Mouse (Mus musculus) stomach, postnatal 0 days (tissue): ENCODE measurements at regions not wholly inside any gene's neighbourhood (a gene's known extent, or its start where the extent isn't known, plus 50 kb on each side); places are given as distances from the start of the nearest gene placed in this dataset.

ENCODE experiments used
- ATAC-seq: fragments of 200-750 bp; cut with Nextera tagmentation; 2 replicates; pipeline ENCODE4 v1.8.0; 2017; ENCODE audit not compliant: low FRiP score, low TSS enrichment
- DNase-seq: peaks from one replicate; pipeline ENCODE4 v3.0.0-alpha.2; 2016; ENCODE audit warnings: low spot score
- H3K27ac ChIP-seq: fragments of 300-500 bp; sonication (generic); replicated peaks from 2 replicates; pipeline ENCODE4 v1.5.1; 2014; ENCODE audit warnings: mild to moderate bottlenecking, control low read depth
- H3K27me3 ChIP-seq: fragments of 300-500 bp; sonication (generic); 2 replicates; pipeline ENCODE4 v1.6.1; 2014; ENCODE audit warnings: low read length; ENCODE audit not compliant: control insufficient read depth, insufficient read depth
- H3K36me3 ChIP-seq: fragments of 300-500 bp; sonication (generic); 2 replicates; pipeline ENCODE4 v1.6.1; 2014; ENCODE audit warnings: low read length, mixed read lengths; ENCODE audit not compliant: control insufficient read depth, insufficient read depth
- H3K4me1 ChIP-seq: fragments of 300-500 bp; sonication (generic); replicated peaks from 2 replicates; pipeline ENCODE4 v1.6.1; 2014; ENCODE audit warnings: antibody characterized with exemption; ENCODE audit not compliant: control insufficient read depth, insufficient read depth
- H3K4me2 ChIP-seq: fragments of 300-500 bp; sonication (generic); replicated peaks from 2 replicates; pipeline ENCODE4 v1.6.1; 2014; ENCODE audit warnings: low read depth, mild to moderate bottlenecking, control low read depth, moderate library complexity
- H3K4me3 ChIP-seq: fragments of 300-500 bp; sonication (generic); 2 replicates; pipeline ENCODE4 v1.5.1; 2014; ENCODE audit warnings: low read depth, low read length, control low read depth
- H3K9ac ChIP-seq: fragments of 300-500 bp; sonication (generic); 2 replicates; pipeline ENCODE4 v1.6.1; 2014; ENCODE audit warnings: mild to moderate bottlenecking, low read length, control low read depth, mixed read lengths
- H3K9me3 ChIP-seq: fragments of 300-500 bp; sonication (generic); 2 replicates; pipeline ENCODE4 v1.6.1; 2016; ENCODE audit warnings: low read length; ENCODE audit not compliant: control insufficient read depth
- CTCF ChIP-seq: IDR thresholded peaks from 2 replicates; pipeline ENCODE4 v1.5.1; 2016; ENCODE audit warnings: antibody characterized with exemption, low read depth, mild to moderate bottlenecking, moderate library complexity
- EP300 ChIP-seq: optimal IDR thresholded peaks from 2 replicates; pipeline ENCODE3; 2016; ENCODE audit warnings: antibody characterized with exemption
- WGBS: fragments of 180-500 bp; shearing (Covaris S2); extraction: QIAGEN DNeasy Blood & Tissue Kit; methylation state at CpG from one replicate; pipeline ENCODE4 v1.1.7; 2014; 5-methylcytosine and 5-hydroxymethylcytosine counted together

DNA sequence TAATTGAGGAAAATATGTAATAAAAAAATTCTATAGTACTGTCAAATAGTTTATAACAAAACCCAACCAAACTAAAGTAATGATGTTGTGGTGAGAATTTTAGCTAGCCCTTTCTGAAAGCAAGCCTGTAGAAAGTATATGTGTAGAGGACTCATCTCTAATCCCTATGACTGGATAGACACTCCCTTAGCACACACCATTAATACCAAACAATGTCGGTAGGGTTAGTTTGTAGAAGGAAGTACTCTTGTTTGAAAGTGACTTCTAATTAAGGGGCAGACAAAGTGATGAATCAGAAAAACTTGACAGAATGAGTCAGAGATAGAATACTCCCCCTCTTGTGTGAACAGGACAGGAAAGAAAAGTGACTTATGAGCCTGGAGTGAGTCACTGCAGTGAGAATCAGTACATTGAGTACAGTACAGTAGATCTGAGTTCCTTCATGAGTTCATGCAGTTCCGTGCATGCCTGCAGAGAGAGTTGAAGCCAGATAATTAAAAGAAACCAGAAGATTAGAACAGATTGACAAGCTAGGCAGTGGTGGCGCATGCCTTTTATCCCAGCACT, 610.0 kb downstream of the Prkd1 start:
- Histone ChIP-seq H3K9me3 (no peaks in the 10 kb centered on the region), H3K9ac (no peak overlapping the region), H3K4me1 (no peaks in the 10 kb centered on the region), H3K36me3 (no peaks in the 10 kb centered on the region), H3K4me3 (no peak overlapping the region), H3K4me2 (no peak overlapping the region), H3K27me3 (no peaks in the 10 kb centered on the region), H3K27ac (no peak overlapping the region)
- DNase-seq (no peak), ATAC-seq (peak; percentile 98)
- WGBS: 54% methylated on average over 3 of the region's 3 CpGs
- TF ChIP-seq EP300 (peak; percentile 27), CTCF (no peak)

DNA sequence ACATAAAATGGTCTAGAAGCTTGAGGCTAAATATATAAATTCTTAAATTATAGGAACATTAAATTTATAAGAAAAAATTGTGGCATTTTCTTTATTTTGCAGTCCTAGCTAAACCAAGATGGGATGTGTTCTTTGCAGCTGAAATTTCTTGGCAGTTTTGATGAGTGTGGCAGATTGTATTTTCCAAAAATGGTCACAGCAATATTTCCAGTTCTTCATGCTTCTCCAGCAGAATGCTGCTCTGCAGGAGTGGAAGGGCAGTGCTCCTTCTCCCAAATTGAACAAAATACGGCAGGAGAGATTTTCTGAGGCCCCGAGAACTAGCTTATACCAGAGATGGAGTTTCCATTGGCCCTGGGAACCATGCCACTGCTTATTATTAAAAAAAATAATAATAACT, 587.6 kb downstream of the Prkd1 start:
- ATAC-seq: no peak
- no peak for DNase-seq
- TF ChIP-seq CTCF (no peak), EP300 (no peak)
- no peak overlapping the region for H3K9ac ChIP-seq
- no peaks in the 10 kb centered on the region for H3K4me1 ChIP-seq
- H3K27me3 ChIP-seq: no peaks in the 10 kb centered on the region
- H3K4me2 ChIP-seq: no peak overlapping the region
- H3K27ac ChIP-seq: no peak overlapping the region
- no peaks in the 10 kb centered on the region for H3K36me3 ChIP-seq
- H3K9me3 ChIP-seq: no peaks in the 10 kb centered on the region
- no peak overlapping the region for H3K4me3 ChIP-seq
- 86% methylated on average over 2 of the region's 2 CpGs for WGBS

DNA sequence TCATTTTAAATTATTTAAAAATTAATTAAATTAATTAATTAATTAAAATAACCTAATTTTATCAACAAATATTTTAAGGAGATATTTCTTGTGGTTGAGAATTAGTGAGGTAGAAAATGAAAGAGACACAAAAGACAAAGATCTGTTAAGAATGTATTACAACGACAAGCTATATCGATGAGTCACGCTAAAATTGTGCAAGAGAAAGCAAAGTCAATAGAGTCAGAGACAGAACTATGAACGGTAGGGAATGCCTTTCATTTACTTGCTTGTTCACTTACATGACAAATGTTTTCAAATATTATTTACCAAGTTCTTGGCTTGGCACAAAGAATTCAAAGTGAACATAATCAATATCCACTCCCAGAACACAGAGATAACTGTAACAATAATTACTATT, 582.5 kb downstream of the Prkd1 start:
- ATAC-seq: no peak
- DNase-seq: no peak
- Histone ChIP-seq H3K27me3 (no peaks in the 10 kb centered on the region), H3K4me3 (no peak overlapping the region), H3K4me1 (no peaks in the 10 kb centered on the region), H3K4me2 (no peak overlapping the region), H3K9ac (no peak overlapping the region), H3K9me3 (no peaks in the 10 kb centered on the region), H3K27ac (no peak overlapping the region), H3K36me3 (no peaks in the 10 kb centered on the region)
- no peak for TF ChIP-seq EP300
- no peak for TF ChIP-seq CTCF
- WGBS: 49% methylated on average over 4 of the region's 4 CpGs

GRCm38 (mm10) chr12:50071797-50072196, 577.1 kb downstream of the Prkd1 start:
- H3K9ac ChIP-seq: no peak overlapping the region

DNA sequence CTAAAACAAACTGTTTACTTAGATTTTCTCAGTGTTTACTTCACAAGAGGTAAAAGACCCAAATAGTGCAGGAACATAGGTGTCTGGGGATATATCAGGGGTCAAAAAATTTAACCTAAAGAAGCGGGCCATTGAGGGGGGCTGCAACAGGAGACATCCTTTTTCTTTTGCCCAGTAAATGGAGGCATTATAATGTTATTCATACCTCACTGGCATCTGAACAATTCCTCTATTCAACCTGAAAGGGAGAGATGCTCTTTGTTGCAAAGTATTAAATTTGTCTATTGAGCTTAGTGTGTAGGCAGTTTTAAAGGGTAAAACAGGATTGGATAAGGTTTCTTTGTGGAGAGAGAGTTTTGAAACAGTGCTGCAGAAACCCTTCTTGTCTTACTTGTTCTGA, 576.5 kb downstream of the Prkd1 start:
- H3K4me2 ChIP-seq: no peak overlapping the region
- no peak overlapping the region for H3K27ac ChIP-seq
- no peaks in the 10 kb centered on the region for H3K36me3 ChIP-seq
- no peaks in the 10 kb centered on the region for H3K27me3 ChIP-seq
- no peak for DNase-seq
- TF ChIP-seq EP300: no peak
- TF ChIP-seq CTCF: no peak
- WGBS: 50% methylated on average over 1 of the region's 1 CpGs
- ATAC-seq: no peak
- no peak overlapping the region for H3K9ac ChIP-seq
- no peaks in the 10 kb centered on the region for H3K9me3 ChIP-seq
- H3K4me1 ChIP-seq: no peaks in the 10 kb centered on the region
- H3K4me3 ChIP-seq: no peak overlapping the region

More at GRCm38 (mm10) chr12:50071797-50072196, 577.1 kb downstream of the Prkd1 start:
- Histone ChIP-seq H3K4me3 (no peak overlapping the region), H3K9me3 (no peaks in the 10 kb centered on the region), H3K27me3 (no peaks in the 10 kb centered on the region), H3K4me2 (no peak overlapping the region), H3K4me1 (no peaks in the 10 kb centered on the region), H3K36me3 (no peaks in the 10 kb centered on the region), H3K27ac (no peak overlapping the region)
- TF ChIP-seq CTCF (no peak), EP300 (no peak)
- ATAC-seq (no peak), DNase-seq (no peak)
- WGBS: 33% methylated on average over 3 of the region's 3 CpGs

- no peaks in the 10 kb centered on the region for H3K27me3 ChIP-seq
- WGBS: 54% methylated on average over 2 of the region's 2 CpGs
- DNase-seq (peak; percentile 15), ATAC-seq (no peak)
- no peak overlapping the region for H3K9ac ChIP-seq
- no peak for TF ChIP-seq EP300
- no peak for TF ChIP-seq CTCF
- H3K9me3 ChIP-seq: no peaks in the 10 kb centered on the region
- no peak overlapping the region for H3K4me3 ChIP-seq
- no peak overlapping the region for H3K4me2 ChIP-seq
- H3K27ac ChIP-seq: no peak overlapping the region
- no peaks in the 10 kb centered on the region for H3K4me1 ChIP-seq
- H3K36me3 ChIP-seq: no peaks in the 10 kb centered on the region
Measured at GRCm38 (mm10) chr12:50073684-50074083, 575.2 kb downstream of the Prkd1 start.
